Mouse (Mus musculus) forebrain, embryonic 10.5 days (tissue): ENCODE measurements around the gene Slc4a5. TPM values are rescaled to one million over a fixed set of nuclear protein-coding genes. Genes with fewer than 3 reads are reported as not detected.

ENCODE experiments used
- DNase-seq: peaks from one replicate; pipeline ENCODE4 v3.0.0-alpha.2; 2017; ENCODE audit warnings: low spot score; ENCODE audit errors: extremely low spot score
- H3K27ac ChIP-seq: fragments of 300-500 bp; sonication (generic); 2 replicates; pipeline ENCODE4 v1.5.1; 2016; ENCODE audit warnings: mild to moderate bottlenecking
- H3K27me3 ChIP-seq: fragments of 300-500 bp; sonication (generic); 2 replicates; pipeline ENCODE4 v1.6.1; 2016; ENCODE audit warnings: mild to moderate bottlenecking; ENCODE audit not compliant: poor library complexity, severe bottlenecking
- H3K36me3 ChIP-seq: fragments of 300-500 bp; sonication (generic); replicated peaks from 2 replicates; pipeline ENCODE4 v1.6.1; 2016; ENCODE audit warnings: mild to moderate bottlenecking, moderate library complexity
- H3K4me1 ChIP-seq: fragments of 300-500 bp; sonication (generic); 2 replicates; pipeline ENCODE4 v1.6.1; 2016
- H3K4me3 ChIP-seq: fragments of 300-500 bp; sonication (generic); 2 replicates; pipeline ENCODE4 v1.5.1; 2016; ENCODE audit warnings: mild to moderate bottlenecking, moderate library complexity
- H3K9me3 ChIP-seq: fragments of 300-500 bp; sonication (generic); 2 replicates; pipeline ENCODE4 v1.6.1; 2016; ENCODE audit warnings: mild to moderate bottlenecking, moderate library complexity
- WGBS: fragments of 180-500 bp; shearing (Covaris S2); methylation state at CpG from one replicate; pipeline ENCODE4 v1.1.7; 2016; 5-methylcytosine and 5-hydroxymethylcytosine counted together
- polyA plus RNA-seq: library from polyadenylated mRNA; unstranded; fragments of >200 nt; fragmentation: Nextera tagmentation; extraction: Ambion mirVana; gene quantifications from 2 replicates; pipeline ENCODE4 v1.2.1, GENCODE M21; 2016

Slc4a5 gene
- polyA plus RNA-seq, 1 experiment from 2014 or later: 0.30 TPM

DNA sequence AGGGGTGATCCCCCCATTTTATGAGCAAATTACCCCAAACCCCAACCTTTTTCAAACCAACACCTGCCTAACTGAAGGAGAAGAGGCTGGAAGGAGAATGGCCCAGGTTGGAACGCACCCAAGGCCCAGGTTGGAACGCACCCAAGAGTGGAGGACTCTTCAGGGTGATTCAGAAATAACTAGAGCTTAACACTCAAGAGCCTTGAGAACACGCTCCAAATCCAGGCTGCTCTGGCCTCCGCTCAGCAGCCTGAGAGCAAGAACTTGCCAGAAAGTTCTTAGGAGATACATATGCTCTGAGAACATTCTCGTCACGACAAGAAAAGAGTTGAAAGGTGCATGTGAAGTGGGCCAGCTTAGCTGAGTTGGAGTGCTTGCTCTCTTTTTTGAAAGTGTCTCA lies 25.5 kb downstream of the Slc4a5 start:
- Histone ChIP-seq H3K27ac (peak overlapping the region; percentile 51; the same call in 1 of the 2 replicates), H3K36me3 (no peaks in the 10 kb centered on the region), H3K4me3 (no peak overlapping the region), H3K4me1 (peaks cover 34% of the 10 kb centered on the region), H3K9me3 (no peaks in the 10 kb centered on the region), H3K27me3 (peaks cover 66% of the 10 kb centered on the region)
- DNase-seq: no peak
- WGBS: 89% methylated on average over 6 of the region's 6 CpGs

DNA sequence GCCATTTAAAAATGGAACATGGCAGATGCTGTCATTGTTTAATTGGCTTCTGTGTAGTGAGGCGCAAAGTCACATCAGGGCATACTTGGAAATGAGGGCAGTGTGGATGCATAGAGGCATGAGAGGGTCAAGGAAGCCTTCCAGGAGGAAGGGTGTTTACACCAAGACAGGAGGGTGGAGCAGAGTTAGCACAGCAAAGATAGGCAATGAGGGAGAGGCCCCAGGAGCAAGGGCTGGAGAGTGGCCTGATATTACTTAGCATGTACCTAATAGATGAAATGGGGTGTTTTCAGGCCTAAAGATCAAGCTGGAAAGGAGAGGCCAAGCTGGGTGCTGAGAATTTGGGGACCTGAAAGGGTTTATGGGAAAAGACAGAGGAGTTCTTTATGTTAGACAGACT lies 26.4 kb downstream of the Slc4a5 start:
- peaks cover 58% of the 10 kb centered on the region for H3K27me3 ChIP-seq
- no peak overlapping the region for H3K4me3 ChIP-seq
- no peak for DNase-seq
- H3K9me3 ChIP-seq: no peaks in the 10 kb centered on the region
- peaks cover 29% of the 10 kb centered on the region for H3K4me1 ChIP-seq
- H3K27ac ChIP-seq: no peak overlapping the region
- WGBS: 100% methylated on average over 1 of the region's 1 CpGs
- H3K36me3 ChIP-seq: no peaks in the 10 kb centered on the region

DNA sequence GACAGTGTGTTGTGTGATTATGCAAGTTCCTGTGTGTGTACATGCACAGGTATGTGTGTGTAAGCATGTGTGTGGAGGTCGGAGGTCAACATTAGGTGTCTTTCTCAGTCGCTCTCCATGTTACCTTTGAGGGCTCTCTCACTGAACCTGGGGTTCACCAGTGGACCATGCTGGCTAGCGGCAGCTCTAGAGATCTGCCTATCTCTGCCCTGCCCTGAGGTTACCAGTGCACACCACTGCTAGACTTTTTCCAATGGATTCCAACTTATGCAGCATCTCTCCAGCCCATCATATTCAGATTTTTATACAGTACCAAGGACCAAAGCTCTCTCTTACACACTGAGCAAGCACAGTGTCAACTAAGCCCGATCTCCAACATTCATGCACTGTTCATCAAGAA lies 27.1 kb downstream of the Slc4a5 start:
- Histone ChIP-seq H3K9me3 (no peaks in the 10 kb centered on the region), H3K36me3 (no peaks in the 10 kb centered on the region), H3K4me3 (no peak overlapping the region), H3K4me1 (peaks cover 29% of the 10 kb centered on the region), H3K27ac (no peak overlapping the region), H3K27me3 (peaks cover 50% of the 10 kb centered on the region)
- WGBS: 92% methylated on average over 4 of the region's 4 CpGs
- no peak for DNase-seq

DNA sequence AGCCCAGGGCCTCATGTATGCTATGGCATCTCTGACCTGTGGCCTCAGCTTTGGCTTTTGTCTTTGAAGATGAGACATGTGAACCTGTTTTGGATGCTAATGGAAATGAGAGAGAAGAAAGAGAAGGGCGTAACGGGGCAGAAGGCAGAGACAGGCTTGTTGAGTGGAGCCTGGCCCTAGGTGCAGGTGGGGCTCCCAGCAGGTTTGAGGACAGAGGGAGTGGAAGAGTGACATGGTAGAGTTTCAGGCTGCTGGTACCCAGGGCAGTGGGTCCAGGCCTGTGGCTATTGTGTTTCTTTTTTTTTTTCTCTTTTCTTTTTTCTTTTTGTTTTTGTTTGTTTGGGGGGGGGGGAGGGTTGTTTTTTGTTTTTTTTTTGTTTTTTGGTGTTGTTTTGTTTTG lies 27.5 kb downstream of the Slc4a5 start:
- H3K9me3 ChIP-seq: no peaks in the 10 kb centered on the region
- no peak overlapping the region for H3K27ac ChIP-seq
- 94% methylated on average over 2 of the region's 2 CpGs for whole genome bisulfite sequencing
- H3K36me3 ChIP-seq: no peaks in the 10 kb centered on the region
- H3K27me3 ChIP-seq: peaks cover 46% of the 10 kb centered on the region
- H3K4me3 ChIP-seq: no peak overlapping the region
- peaks cover 29% of the 10 kb centered on the region for H3K4me1 ChIP-seq
- DNase-seq: no peak

DNA sequence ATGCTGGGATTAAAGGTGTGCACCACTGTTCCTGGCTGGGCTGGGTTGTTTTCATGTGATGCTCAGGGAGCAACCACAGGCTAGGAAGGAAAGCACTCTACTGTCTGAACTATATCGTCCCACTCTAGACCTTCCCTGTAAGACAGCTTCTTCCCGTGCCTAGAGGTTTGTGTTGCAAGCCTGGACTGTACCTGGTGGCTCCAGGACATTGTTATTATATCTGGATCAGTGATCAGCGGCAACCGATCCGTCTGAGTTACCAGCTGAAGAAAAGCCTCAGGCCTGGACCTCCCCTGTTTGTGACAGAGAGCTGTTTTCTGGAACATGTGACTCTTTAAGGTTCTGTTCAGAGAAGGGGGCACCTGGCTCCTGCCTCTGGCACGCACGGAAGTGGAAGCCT lies 34.6 kb downstream of the Slc4a5 start:
- no peaks in the 10 kb centered on the region for H3K36me3 ChIP-seq
- 59% methylated on average over 7 of the region's 7 CpGs for WGBS

DNA sequence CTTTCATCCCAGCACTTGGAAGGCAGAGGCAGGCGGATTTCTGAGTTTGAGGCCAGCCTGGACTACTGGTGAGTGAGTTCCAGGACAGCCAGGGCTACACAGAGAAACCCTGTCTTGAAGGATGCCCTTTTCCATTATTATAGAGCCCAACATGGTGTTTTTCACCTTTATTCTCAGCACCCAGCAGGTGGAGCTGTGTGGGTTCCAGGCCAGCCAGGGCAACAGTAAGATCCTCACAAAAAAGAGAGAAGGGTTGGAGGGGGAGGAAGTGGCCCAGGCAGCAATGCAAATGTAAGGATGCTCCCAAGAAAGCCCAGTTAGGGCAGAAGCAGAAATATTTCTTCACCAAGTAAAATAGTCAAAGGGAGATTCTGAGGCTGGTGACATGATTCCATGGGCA lies 44.9 kb downstream of the Slc4a5 start:
- no peaks in the 10 kb centered on the region for H3K9me3 ChIP-seq
- no peak overlapping the region for H3K27ac ChIP-seq
- peaks cover 21% of the 10 kb centered on the region for H3K4me1 ChIP-seq
- H3K36me3 ChIP-seq: no peaks in the 10 kb centered on the region
- H3K4me3 ChIP-seq: no peak overlapping the region
- WGBS: 79% methylated on average over 1 of the region's 1 CpGs
- H3K27me3 ChIP-seq: peaks cover 10% of the 10 kb centered on the region
- no peak for DNase-seq

More for the DNA sequence above, 34.6 kb downstream of the Slc4a5 start:
- Histone ChIP-seq H3K9me3 (no peaks in the 10 kb centered on the region), H3K4me1 (peaks cover 11% of the 10 kb centered on the region), H3K27me3 (peaks cover 9% of the 10 kb centered on the region; the same call in 1 of the 2 replicates), H3K4me3 (no peak overlapping the region), H3K27ac (no peak overlapping the region)
- no peak for DNase-seq

DNA sequence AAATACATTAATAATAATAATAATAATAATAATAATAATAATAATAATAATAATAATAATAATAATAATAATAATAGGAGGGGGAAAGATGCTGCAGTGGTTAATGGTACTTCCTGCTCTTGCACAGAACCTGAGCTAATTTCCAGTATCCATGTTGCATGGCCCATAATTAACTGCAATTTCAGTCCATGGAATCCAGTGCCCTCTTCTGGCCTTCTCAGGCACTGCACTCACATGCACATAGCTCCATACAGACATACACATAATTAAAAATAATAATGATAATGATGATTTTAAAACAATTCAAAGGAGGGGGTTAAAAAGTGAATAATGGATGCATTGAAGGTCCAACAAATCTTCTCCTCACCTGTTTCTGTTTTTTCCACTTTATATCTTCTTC lies 45.6 kb downstream of the Slc4a5 start:
- Histone ChIP-seq H3K27me3 (peaks cover 18% of the 10 kb centered on the region), H3K36me3 (no peaks in the 10 kb centered on the region), H3K27ac (no peak overlapping the region), H3K4me3 (no peak overlapping the region), H3K4me1 (peaks cover 21% of the 10 kb centered on the region), H3K9me3 (no peaks in the 10 kb centered on the region)
- DNase-seq: no peak

DNA sequence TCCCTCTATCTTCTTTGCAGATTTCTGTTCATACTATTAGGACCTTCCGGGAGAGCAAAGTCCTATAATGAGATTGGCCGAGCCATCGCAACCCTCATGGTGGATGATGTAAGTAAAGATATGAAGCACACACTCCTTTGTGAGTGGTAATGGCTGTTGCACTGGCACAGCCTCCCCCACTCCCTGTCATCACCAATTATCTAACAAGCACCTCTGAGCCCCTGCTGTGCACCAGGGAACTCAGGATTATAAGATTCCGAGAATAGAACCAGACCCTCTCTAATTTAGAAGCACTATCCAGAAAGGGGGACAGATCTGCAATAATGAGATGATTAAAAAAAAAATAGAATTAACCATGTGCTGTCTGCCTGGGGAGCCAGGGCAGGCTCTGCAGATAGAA lies 46.0 kb downstream of the Slc4a5 start:
- DNase-seq: no peak
- peaks cover 17% of the 10 kb centered on the region for H3K4me1 ChIP-seq
- H3K4me3 ChIP-seq: no peak overlapping the region
- 79% methylated on average over 4 of the region's 4 CpGs for WGBS
- peaks cover 20% of the 10 kb centered on the region for H3K27me3 ChIP-seq
- H3K9me3 ChIP-seq: no peaks in the 10 kb centered on the region
- H3K36me3 ChIP-seq: no peaks in the 10 kb centered on the region
- no peak overlapping the region for H3K27ac ChIP-seq

DNA sequence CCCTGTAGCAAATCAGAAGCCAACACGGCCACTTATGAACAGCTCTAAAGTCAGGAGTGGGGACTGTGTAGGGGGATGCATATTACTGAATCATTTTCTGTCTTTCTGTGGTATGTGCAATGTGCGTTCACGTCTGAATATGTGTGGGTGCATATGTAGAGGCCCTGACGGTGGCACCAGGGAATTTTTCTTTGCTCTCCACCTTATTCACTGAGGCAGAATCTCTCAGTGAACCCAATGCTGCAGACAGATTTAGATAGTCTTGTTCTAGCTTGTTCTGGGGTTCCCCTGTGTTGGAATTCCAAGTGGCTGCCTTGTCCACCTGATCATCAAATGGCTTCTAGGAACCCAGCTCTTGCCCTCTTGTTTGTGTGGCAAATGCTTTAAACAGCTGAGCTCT lies 48.0 kb downstream of the Slc4a5 start:
- Histone ChIP-seq H3K9me3 (no peaks in the 10 kb centered on the region), H3K4me1 (peaks cover 16% of the 10 kb centered on the region), H3K27me3 (peaks cover 20% of the 10 kb centered on the region), H3K4me3 (peak overlapping the region; percentile 70), H3K36me3 (no peaks in the 10 kb centered on the region), H3K27ac (peak overlapping the region; percentile 89; the same call in 1 of the 2 replicates)
- WGBS: 75% methylated on average over 4 of the region's 4 CpGs
- no peak for DNase-seq

DNA sequence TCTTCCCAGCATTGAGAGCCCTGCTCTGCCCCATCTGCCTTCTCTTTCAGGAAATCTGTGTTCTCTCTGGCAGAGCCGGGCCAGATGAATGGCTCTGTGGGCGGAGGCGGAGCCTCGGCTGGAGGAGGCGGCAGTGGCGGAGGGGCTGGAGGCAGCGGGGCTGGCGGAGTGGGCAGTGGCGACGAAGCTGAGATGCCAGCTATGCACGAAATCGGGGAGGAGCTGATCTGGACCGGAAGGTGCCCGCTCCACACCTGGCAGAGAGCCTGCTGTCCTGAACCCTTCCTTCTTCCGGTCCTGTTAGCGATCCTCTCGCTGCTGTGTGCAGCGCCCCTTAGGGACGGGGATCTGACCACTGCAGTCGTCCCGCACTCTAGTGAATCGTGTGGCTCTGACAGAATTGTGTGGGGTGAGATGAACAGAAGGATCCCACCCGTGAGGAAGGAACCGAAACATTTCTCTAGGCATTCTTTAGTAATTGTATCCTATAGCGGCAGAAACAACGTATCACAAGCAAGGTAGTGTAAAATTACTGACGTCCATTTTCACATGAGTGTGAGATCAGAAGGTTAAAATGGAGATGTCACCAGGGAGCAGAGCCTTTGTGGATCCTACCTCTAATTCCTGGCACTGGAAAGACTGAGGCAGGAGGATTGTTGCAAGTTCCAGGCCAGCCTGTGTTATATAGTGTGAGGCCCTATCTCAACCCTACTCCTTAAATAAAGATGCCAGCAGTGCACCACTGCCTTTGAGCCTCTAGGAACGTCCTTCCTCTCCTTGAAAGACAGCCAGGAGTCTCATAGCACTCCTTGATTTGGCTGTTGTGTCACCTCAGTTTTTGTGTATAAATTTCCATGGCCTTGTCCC lies 48.7 kb downstream of the Slc4a5 start:
- 4% methylated on average over 28 of the region's 28 CpGs for WGBS
- Histone ChIP-seq H3K4me3 (peak overlapping the region; percentile 70), H3K9me3 (no peaks in the 10 kb centered on the region), H3K4me1 (peaks cover 16% of the 10 kb centered on the region), H3K27ac (peak overlapping the region; percentile 89), H3K36me3 (no peaks in the 10 kb centered on the region), H3K27me3 (peaks cover 20% of the 10 kb centered on the region)
- DNase-seq: peak; percentile 72

DNA sequence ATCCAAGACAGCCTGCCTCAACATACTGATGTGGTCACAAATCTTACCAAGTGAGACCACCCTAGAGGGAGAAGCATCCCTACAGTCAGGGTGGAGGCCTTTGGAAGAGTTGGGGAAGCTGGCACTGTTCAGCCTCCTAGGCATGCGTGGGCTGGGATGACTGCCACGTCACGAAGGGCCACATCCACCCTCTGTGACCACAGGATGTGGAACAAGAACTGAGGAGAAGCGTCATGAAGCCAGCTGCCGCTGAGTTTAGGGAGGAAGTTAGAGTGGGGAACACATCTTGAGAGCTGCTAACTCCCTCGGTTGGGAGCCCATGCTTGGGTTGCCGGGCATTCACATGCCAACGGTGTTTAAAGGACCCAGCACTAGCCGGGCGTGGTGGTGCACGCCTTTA lies 54.1 kb downstream of the Slc4a5 start:
- Histone ChIP-seq H3K36me3 (no peaks in the 10 kb centered on the region), H3K4me3 (no peak overlapping the region), H3K4me1 (peaks cover 4% of the 10 kb centered on the region), H3K27ac (no peak overlapping the region), H3K9me3 (no peaks in the 10 kb centered on the region), H3K27me3 (peaks cover 22% of the 10 kb centered on the region)
- no peak for DNase-seq
- WGBS: 87% methylated on average over 11 of the region's 11 CpGs

DNA sequence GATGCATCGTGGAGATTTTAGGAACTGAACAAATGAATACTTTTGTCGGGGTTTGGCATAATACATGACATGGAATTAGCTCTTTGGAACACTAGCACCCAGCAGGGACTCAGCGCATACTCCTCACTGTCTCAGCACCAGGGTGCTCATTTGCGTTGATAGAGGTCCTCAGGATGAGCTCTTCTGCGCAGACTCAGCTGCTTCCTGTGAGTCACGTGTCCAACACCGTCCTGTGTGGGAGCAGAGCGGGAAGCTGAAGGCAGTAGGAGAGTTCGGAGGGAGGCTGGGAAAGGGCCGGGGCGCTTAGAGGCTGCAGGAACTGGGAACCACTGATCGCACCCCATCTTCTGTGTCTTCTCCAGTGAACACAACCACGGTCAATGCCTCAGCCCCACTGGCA lies 57.5 kb downstream of the Slc4a5 start:
- no peak overlapping the region for H3K4me3 ChIP-seq
- DNase-seq: no peak
- WGBS: 72% methylated on average over 13 of the region's 13 CpGs
- H3K27ac ChIP-seq: no peak overlapping the region
- H3K4me1 ChIP-seq: no peaks in the 10 kb centered on the region
- H3K36me3 ChIP-seq: no peaks in the 10 kb centered on the region
- H3K9me3 ChIP-seq: no peaks in the 10 kb centered on the region
- 0 out of 2 replicates have a peak, but pooled peaks cover 4% of the 10 kb centered on the region for H3K27me3 ChIP-seq

DNA sequence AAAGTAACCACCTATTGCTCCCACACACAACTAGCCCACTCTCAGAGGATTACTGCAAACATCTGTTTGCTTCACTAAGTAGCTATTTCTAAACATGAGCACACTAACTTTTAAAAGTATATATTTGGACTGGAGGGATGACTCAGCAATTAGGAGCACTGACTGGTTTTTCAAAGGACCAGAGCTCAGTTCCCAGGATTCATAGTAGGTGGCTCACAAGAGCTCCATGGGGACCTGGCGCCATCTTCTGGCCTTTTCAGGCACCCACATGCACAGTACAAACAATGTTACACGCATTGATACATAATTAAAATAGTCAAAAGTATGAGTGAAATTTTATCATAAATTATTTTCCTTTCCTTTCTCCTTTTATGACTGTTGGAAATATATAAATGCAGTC lies 59.3 kb downstream of the Slc4a5 start:
- H3K27me3 ChIP-seq: 0 out of 2 replicates have a peak, but pooled peaks cover 4% of the 10 kb centered on the region
- H3K36me3 ChIP-seq: no peaks in the 10 kb centered on the region
- no peaks in the 10 kb centered on the region for H3K9me3 ChIP-seq
- WGBS: 30% methylated on average over 2 of the region's 2 CpGs
- DNase-seq: no peak
- no peak overlapping the region for H3K4me3 ChIP-seq
- H3K4me1 ChIP-seq: no peaks in the 10 kb centered on the region
- H3K27ac ChIP-seq: no peak overlapping the region
